Mouse (Mus musculus) mouse trophoblast stem cell (cell line): ENCODE data around the gene Hebp2.

Experiments used
- in situ Hi-C, 2 experiments: fragments of 300-500 bp; cut with MseI, MboI; formaldehyde crosslinking; loops; 2 replicates in 1 of 2; 3 replicates in 1 of 2; pipeline ENCODE4 v1.15.1; 2025

Gene Hebp2

DNA sequence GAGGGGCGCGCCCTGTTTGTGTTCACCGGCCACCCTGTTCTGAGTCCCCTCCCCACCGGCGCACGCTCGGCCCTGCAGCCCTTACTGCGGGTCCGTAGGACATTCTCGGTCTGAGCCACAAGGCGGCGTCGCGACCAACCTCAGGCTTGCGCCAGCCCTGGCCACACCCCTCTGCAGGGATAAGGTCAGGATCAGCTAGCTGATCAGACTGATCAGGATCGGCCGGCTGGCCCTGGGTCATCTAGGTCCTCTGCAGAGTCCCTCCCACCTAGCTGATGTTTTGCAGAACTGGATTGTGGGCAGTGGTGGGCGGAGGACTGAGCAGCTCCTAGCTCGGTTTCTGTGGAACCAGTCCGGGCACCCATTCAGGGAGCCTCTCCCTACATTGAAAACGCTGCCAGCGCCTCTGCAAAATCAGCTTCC lies at the start of gene Hebp2:
TSS of gene Hebp2 (minus strand) at position 264 of the 423 bp plus-strand sequence.
- in situ Hi-C loops: no loop called here

DNA sequence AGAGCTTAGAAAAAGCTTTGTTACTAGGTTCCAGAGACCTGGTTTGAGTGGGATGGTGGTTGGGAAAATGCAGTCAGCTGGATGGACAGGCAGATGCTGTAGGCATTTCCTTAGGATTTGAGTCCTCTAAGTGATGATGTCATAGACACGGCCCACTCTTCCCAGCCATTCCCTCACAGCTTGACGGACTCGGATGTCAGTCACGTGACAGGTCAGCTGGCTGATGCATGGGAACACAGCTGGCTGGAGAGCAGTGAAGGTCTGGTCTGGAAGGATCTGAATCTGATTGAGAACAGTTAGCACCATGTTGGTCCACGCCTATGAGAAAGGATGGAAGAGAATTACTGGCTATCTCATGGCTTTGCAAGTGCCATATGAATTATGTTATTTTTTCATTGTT lies 43.6 kb upstream of the Hebp2 start:
- in situ Hi-C loops: no loop called here

DNA sequence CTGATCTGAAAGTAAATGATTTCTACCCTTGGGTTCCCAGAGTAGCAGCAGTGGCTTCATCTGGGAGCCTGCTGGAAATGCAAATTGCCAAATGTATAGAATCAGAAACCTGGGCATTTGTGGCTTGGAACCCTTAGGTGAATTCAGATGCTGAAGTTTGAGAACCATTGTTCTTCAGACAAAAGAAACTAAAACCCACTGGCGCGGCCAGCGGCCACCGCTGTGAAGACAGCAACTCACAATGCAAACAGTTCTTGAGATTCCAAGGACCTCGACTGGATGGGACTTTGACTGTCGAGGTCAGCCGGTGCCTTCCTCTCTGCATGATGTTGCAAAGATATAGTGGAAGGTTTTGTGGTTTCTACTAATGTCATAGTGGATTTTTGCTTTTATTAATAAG lies 38.3 kb upstream of the Hebp2 start:
- in situ Hi-C loops: no loop called here

DNA sequence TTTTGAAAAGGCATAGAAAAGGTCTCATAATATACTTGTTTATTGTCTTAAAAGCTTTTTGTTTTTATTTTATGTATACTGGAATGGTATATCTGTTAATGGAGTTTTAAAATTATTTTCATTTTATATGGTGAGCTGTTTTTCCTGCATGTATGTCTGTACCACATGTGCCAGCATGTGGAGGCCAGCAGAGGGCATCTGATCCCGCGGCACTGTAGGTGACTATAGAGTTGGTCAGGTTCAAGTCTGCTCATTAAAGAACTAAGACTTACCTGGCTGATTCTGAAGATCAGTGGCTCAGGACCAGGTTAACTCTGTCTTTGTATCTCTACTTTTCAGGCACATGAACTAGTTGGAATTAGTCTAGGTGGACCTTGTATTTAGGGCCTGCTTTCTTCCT lies 26.7 kb upstream of the Hebp2 start:
- in situ Hi-C loops: loop anchor here in 1 of 2 experiments (25.0 kb wide), 1 partner anchor 265 kb away; the partner anchor contains the start of gene Perp

DNA sequence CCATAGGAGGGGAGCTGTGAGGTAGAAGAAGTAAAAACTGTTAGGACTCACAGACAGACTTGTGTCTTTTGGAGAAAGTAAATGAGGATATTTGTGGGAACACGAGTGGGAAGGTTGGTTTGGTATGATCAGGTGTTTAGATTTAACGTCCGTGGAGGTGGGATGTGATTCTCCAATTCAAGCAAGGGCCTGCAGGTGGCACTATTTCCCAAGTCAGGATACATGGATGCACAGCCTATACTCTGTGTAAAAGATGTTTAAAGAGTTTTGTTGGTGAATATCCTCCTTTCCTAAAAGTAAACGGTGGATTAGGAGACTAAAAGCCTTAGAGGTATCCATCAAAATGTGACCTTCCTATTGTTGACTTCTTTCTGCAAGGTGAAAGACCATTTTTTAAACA lies 17.1 kb upstream of the Hebp2 start:
- in situ Hi-C loops: loop anchor here (5.0 to 25.0 kb wide), 2 partner anchors 39 to 274 kb away; partner anchors contain the start of gene Perp (in 1 of the 2)

DNA sequence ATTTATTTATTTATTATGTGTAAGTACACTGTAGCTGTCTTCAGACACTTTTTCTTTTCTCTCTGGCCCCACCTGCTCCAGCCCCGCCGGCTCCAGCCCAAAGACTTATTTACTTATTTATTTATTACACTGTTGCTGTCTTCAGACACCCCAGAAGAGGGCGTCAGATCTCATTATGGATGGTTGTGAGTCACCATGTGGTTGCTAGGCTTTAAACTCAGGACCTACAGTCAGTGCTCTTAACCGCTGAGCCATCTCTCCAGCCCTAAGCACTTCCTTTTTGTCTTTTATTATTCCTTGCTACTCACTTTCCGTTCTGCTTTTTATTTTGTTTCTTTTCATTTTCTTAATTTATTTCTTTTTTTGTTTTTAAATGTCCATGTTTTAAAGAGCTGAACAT lies 15.6 kb upstream of the Hebp2 start:
- in situ Hi-C loops: loop anchor here (5.0 to 25.0 kb wide), 2 partner anchors 41 to 276 kb away; partner anchors contain the start of gene Perp (in 1 of the 2)

DNA sequence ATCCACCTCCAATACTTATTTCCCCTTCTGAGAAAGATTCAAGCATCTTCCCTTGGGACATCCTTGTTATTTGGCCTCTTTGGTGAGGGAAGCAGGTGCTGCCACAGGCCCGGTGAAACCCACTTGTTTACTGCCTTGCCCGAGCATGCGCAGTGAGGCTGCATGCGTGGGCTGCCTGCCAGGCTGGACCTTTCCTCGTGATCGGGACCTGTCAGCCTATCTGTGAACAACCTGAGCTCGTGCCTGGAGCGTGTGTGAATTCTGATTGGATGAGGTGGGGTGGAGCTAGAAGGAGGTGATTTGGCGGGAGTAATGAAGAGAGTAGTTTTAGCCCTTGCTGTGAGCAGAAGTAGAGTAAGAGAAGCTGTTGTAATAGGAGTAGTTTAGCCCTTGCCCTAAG lies 13.2 kb upstream of the Hebp2 start:
- in situ Hi-C loops: loop anchor here in 1 of 2 experiments (25.0 kb wide), 1 partner anchor 278 kb away; the partner anchor contains the start of gene Perp

DNA sequence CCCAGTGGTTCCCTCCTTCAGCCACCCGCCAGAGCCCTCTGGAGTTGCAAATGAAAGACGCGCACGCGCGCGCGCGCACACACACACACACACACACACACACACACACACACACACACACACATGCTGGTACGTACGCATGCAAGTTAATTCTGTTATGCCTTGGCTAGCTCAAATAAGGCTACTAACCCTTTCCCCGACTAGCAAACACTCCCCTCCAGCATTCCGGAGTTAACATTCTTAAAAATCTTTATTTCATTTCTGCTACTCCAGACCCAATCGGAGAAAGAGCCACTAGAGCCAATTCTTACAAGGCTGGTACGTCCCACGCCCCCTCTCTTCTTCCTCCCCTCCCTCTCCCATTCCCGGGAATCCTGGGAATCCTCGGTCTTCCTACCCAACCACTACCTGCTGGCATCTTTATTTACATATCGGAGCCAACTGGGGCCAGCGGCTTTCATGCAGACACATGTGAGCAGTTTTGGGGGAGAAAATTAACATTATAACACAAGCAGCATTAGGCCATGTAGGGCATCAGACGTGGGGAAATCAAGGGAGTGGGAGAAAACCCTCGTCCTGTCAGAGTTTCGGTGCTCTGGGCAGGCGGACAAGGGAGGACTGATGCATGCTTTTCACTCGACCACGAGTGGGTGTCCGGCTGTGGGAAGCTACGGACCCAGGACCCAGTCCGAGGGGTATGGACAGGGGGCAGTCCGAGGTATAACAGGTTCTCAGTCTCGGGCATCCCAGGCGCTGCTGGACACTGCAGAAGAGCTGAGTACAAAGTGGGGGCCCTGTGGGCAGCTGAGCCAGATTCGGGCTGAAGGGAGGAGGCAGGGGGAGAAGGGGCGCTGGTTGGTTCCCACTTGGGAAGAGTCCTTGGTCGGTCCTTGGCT lies 3.7 kb upstream of the Hebp2 start:
- in situ Hi-C loops: loop anchor here in 1 of 2 experiments (25.0 kb wide), 1 partner anchor 288 kb away; the partner anchor contains the start of gene Perp

DNA sequence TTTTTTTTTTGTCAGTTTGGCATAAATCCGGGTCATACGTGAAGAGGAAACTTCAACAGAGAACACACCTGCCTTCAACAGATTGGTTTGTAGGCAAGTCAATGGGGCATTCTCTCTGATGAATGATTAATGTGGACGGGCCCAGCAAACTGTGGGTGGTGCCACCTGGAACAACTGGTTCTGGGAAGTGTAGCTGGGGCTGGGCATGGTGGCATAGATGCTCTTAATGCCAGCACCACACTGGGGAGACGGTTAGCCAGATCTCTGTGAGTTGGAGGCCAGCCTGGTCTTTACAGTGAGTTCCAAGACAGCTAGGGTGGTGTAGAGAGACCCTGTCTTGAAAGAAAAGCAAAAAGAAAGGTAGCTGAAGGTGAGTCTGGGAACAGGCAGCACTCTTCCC lies 1.5 kb upstream of the Hebp2 start:
- in situ Hi-C loops: no loop called here

DNA sequence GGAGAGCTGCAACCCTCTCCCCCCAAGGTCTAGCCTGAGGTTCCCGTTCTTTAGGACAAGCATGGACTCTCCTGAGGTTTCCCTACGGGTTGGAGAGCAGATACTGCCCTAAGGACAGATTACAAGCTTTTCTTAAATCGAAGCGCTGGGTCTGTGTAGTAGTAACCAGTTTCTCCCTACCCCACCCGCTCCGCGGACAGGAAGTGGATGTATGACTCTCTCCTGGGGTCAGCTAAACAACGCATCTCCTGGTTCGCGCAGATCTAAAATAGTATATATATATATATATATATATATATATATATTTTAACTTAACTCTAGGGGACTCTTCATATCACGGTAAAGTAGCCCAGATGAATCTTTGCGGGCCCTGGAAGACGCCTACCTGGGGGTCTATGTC lies 567 bp downstream of the Hebp2 start:
- in situ Hi-C loops: no loop called here

DNA sequence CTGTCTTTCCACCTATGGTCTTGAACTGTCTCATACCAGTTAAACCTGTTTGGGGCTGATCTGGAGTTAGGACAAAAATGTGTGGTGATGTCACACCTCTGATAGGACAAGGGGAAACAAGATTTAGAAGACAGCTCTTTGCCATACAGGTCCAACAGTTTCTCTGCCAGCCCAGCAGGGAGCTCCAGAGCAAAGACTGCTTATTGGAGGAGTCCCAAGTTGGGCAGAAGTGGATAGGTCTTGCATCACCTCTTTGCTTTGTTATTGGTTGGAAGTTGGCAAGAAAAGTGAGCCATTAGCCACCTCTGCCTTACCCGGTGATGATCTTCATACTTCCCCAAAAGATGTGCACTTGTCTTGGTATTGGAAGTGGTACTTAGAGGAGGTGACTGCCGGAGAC lies 9.0 kb downstream of the Hebp2 start:
- in situ Hi-C loops: no loop called here

DNA sequence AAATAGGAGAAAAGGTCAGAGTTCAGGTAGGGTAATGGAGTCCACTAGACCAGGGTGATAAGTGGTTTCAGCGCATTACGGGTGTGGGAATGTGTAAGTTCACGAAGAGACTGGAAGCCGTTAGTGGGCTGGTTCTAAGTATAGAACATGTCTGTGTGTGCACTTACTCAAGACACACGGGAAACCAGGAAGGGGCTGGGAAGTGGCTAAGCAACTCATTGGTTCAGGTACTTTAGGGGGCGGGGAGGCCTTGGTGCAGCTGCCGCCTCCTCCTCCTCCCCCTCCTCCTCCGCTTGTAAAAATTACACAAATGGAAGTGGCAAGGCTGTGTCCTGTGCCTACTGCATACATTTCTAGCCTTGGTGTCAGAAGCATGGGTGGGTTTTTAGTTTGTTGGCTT lies 13.6 kb downstream of the Hebp2 start:
- in situ Hi-C loops: loop anchor here in 1 of 2 experiments (5.0 kb wide), 1 partner anchor 140 kb away; no protein-coding TSS in a partner anchor

DNA sequence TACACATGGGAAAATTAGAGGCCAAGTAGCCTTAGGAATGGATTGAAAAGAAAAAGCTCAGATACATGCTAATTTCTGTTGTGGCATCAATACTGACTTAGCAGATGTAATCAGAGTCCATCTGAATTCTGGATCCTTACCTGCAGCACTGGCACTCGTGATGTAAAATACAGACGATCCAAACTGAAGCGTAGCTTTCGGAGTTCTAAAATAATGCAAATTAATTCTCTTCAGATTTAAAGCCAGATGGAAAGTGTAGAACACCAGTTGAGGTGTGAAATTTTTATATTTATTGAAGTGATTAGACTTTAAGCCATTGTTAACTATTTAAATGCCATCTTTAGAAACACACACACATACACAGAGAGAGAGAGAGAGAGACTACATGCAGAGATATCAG lies 15.7 kb downstream of the Hebp2 start:
- in situ Hi-C loops: loop anchor here in 1 of 2 experiments (5.0 kb wide), 1 partner anchor 138 kb away; no protein-coding TSS in a partner anchor

DNA sequence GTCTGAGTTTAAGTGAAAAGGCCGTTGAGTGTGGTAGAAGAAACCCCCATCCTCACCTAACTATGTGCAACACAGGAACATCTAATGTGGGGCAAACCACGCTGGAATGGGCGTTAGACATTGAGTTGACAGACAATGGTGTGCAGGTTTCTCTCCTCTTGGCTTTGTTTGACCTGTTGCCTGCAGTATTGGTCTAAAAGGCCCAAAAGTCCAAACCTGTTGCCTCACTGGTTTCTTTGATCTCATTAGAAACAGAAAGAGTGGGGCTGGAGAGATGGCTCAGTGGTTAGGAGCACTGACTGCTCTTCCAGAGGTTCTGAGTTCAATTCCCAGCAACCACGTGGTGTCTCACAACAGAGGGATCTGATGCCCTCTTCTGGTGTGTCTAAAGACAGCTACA lies 16.7 kb downstream of the Hebp2 start:
- in situ Hi-C loops: loop anchor here (5.0 to 10.0 kb wide), 2 partner anchors 77 to 284 kb away; no protein-coding TSS in a partner anchor

DNA sequence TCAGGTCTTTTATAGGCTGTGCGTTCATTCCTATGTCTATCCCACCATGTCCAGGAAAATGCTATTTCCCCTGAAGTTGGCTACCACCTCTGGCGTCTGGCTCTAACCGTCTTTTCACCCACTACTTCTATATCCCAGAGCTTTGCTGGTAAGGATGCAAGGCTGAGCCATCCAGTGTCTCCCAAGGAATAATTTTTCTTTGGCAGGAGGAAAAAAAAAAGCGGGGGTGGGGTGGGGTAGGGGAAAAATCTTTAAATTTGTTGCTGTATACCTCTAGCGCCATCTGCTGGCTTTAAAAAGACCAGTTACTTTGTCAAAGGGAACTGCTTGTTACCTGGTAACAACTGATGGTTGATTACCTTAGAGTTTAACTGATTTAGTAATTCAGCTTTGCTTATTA lies 17.4 kb downstream of the Hebp2 start:
- in situ Hi-C loops: loop anchor here (5.0 to 10.0 kb wide), 2 partner anchors 76 to 284 kb away; no protein-coding TSS in a partner anchor

DNA sequence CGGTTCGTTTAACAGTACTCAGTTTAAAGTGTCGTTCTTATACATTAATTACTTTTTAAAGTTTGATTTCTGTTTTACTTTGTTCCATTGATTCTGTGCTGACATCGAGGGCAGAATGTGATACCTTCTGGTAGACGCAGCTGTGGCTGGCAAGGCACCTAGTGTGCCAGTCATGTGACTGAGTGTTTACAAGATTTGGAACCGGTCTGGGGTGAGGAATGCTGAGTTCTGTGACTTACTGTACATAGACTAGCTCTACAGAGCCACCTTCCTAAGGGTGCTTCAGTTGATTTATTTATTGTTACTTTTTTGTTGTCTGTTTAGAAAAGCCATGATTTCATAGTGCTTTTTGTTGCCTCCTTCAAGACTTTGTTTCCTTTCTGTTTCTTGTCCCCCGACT lies 18.1 kb downstream of the Hebp2 start:
- in situ Hi-C loops: loop anchor here (5.0 to 10.0 kb wide), 2 partner anchors 75 to 283 kb away; no protein-coding TSS in a partner anchor

DNA sequence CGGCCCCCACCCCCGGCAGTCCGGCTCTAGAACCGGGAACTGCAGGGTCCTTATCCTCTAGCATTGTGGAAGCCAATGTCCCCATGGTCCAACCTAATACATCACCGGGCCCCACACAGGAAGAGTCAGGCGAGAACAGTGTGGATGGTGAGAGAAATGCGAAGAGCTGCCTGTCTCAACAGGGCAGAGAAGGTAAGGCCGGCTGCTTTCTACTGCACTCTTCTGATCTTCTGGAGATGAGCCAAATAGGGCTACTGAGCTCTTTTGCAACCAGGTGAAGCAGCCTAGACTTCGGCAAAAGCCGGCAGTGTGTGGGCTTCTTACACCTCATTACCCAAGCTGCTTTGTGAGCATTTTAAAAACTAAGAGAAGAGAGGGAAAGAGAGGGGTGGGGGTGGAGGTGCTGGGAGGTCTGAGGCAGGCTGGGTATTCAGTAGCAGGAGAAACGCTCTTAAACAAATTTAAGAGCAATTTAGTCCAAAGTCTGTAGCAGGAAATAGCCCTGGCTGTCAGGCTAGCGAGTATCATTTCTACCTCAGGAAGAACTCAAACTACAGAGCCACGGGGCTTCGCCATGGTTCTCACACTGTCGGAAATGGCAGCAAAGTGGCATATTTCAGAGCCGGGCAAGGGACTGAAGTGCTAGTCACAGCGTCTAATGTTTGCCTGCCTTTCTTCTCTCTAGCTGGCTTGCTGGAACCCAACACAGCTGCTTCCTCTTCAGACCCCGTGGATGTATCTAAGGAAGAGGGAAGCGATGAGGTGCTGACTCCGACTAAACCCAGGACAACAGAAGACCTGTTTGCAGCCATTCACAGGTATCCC lies 18.8 kb downstream of the Hebp2 start:
- in situ Hi-C loops: loop anchor here (5.0 to 10.0 kb wide), 2 partner anchors 75 to 282 kb away; no protein-coding TSS in a partner anchor

DNA sequence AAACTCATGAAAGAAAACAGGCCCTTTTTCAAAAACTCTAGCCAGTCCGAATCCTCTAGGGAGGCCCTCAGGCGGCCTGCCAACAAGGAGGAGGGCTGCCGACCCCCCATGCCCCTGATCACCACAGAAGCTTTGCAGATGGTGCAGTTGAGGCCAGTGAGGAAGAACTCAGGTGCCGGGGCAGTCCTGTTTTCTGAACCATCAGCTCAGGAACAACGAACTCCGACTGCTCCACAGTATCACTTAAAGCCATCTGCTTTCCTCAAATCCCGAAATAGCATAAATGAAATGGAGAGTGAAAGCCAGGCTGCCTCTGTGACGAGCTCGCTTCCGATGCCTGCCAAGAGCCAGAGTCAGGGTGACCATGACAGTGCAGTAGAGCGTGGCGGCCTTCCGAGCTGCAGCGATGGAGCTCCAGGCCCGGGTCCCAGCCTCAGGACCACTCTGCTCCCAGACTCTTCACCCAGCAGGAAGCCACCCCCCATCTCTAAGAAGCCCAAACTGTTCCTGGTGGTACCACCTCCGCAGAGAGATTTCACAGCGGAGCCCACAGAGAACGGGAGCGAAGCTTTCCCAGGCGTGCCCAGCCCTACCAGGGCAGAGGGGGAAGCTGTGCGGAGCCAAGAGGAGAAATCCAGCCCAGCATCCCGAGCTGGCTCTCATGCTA lies 19.6 kb downstream of the Hebp2 start:
- in situ Hi-C loops: loop anchor here (5.0 to 10.0 kb wide), 2 partner anchors 74 to 282 kb away; no protein-coding TSS in a partner anchor

DNA sequence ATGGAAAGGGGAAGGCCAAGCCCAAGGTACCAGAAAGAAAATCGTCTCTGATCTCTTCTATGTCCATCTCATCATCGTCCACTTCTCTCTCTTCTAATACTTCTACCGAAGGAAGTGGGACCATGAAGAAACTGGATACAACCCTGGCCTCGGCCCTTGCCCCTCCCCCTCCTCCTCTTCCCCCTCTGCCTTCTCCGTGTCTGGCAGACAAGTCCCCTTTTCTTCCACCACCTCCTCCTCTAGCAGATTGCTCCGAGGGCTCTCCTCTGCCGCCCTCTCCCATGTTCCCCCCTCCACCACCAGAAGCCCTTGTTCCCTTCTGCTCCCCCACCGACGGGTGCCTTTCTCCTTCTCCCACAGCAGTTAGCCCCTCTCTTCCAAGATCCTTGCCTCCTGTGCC lies 20.1 kb downstream of the Hebp2 start:
- in situ Hi-C loops: loop anchor here (5.0 to 10.0 kb wide), 2 partner anchors 73 to 281 kb away; no protein-coding TSS in a partner anchor

DNA sequence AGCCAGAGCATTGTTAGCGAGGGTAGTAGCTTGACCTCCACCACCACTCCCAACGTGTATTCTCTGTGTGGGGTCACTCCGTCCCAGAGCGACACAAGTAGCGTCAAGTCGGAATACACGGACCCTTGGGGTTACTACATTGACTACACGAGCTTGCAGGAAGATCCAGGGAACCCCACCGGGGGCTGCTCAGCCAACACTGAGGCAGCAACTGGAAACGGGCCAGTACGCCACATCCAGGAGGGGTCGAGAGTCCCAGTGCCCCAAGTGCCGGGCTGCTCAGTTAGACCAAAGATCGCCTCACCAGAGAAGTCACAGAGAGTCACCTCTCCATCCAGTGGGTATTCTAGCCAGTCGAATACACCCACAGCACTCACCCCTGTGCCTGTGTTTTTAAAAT lies 20.6 kb downstream of the Hebp2 start:
- in situ Hi-C loops: loop anchor here (5.0 to 10.0 kb wide), 2 partner anchors 73 to 281 kb away; no protein-coding TSS in a partner anchor

DNA sequence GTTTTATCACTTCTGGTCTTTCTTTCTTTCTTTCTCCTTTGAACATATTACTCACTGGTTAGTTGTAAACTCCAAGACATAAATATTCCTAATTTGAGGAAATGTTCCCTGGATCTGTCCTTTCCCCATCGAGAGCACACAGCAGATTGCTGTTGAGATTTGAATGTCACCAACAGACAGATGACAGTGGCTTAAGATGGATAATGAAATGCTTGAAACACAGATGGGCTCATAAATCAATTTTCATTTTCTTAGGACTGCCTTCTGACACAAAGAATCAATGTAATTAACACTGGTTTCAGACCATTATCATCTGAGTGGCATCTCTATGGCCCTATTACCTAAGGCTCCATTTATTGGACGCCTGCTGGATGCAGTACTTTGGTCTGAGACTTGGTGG lies 23.3 kb downstream of the Hebp2 start:
- in situ Hi-C loops: loop anchor here (10.0 kb wide), 1 partner anchor 278 kb away; no protein-coding TSS in a partner anchor
